Mouse (Mus musculus): ENCODE data around the gene Erg.

The Erg gene

GRCm38 (mm10) chr16:95440334-95440733, 146.1 kb downstream of the Erg start:
- no peak for DNase-seq (ENCODE audit: low spot score)

- no peak for DNase-seq (ENCODE audit: low spot score)
These were observed 146.6 kb downstream of the Erg start for GRCm38 (mm10) chr16:95439794-95440193.

- DNase-seq (ENCODE audit: low spot score), result peak; percentile 85
These were observed 147.4 kb downstream of the Erg start for GRCm38 (mm10) chr16:95438848-95439540.

- no peak for DNase-seq (ENCODE audit: low spot score)
These were observed 149.8 kb downstream of the Erg start for GRCm38 (mm10) chr16:95436611-95437010.

GRCm38 (mm10) chr16:95436051-95436450, 150.3 kb downstream of the Erg start:
- no peak for DNase-seq (ENCODE audit: low spot score)

GRCm38 (mm10) chr16:95434434-95434833, 152.0 kb downstream of the Erg start:
- DNase-seq (ENCODE audit: low spot score), result no peak

- no peak for DNase-seq (ENCODE audit: low spot score)
These were observed 153.8 kb downstream of the Erg start for GRCm38 (mm10) chr16:95432540-95432971.

GRCm38 (mm10) chr16:95429851-95430250, 156.5 kb downstream of the Erg start:
- DNase-seq (ENCODE audit: low spot score), result no peak

GRCm38 (mm10) chr16:95428239-95428638, 158.2 kb downstream of the Erg start:
- no peak for DNase-seq (ENCODE audit: low spot score)

GRCm38 (mm10) chr16:95427512-95427911, 158.9 kb downstream of the Erg start:
- DNase-seq (ENCODE audit: low spot score), result no peak

GRCm38 (mm10) chr16:95422658-95423073, 163.7 kb downstream of the Erg start:
- DNase-seq (ENCODE audit: low spot score), result no peak

- DNase-seq (ENCODE audit: low spot score), result no peak
These were observed 165.0 kb downstream of the Erg start for GRCm38 (mm10) chr16:95421235-95421886.

GRCm38 (mm10) chr16:95415921-95416320, 170.5 kb downstream of the Erg start:
- no peak for DNase-seq (ENCODE audit: low spot score)

- no peak for DNase-seq (ENCODE audit: low spot score)
These were observed 171.0 kb downstream of the Erg start for GRCm38 (mm10) chr16:95415372-95415771.

GRCm38 (mm10) chr16:95413401-95413959, 172.9 kb downstream of the Erg start:
- no peak for DNase-seq (ENCODE audit: low spot score)

- no peak for DNase-seq (ENCODE audit: low spot score)
These were observed 178.3 kb downstream of the Erg start for GRCm38 (mm10) chr16:95408096-95408495.

- DNase-seq (ENCODE audit: low spot score), result no peak
These were observed 180.9 kb downstream of the Erg start for GRCm38 (mm10) chr16:95405496-95405895.

- peak; percentile 57 for DNase-seq (ENCODE audit: low spot score)
These were observed 182.9 kb downstream of the Erg start for GRCm38 (mm10) chr16:95403453-95403852.

GRCm38 (mm10) chr16:95401869-95402268, 184.5 kb downstream of the Erg start:
- no peak for DNase-seq (ENCODE audit: low spot score)

GRCm38 (mm10) chr16:95398761-95399343, 187.5 kb downstream of the Erg start:
- no peak for DNase-seq (ENCODE audit: low spot score)

- DNase-seq (ENCODE audit: low spot score), result no peak
These were observed 195.6 kb downstream of the Erg start for GRCm38 (mm10) chr16:95390787-95391186.

- no peak for DNase-seq (ENCODE audit: low spot score)
These were observed 197.4 kb downstream of the Erg start for GRCm38 (mm10) chr16:95388811-95389529.
